Mouse (Mus musculus): ENCODE data around the gene Pde4d.
A peak's percentile ranks its signal among the peaks of the same experiment; 100 is the strongest.
"Not testable (repeated sequence)": the region's sequence is repeated elsewhere in the genome, so short reads cannot be mapped to it uniquely, and the experiment has no call there.

The Pde4d gene

GRCm38 (mm10) chr13:109863826-109864225 lies 1414.1 kb downstream of the Pde4d start:
- DNase-seq = no peak

GRCm38 (mm10) chr13:109864311-109864710 lies 1414.6 kb downstream of the Pde4d start:
- no peak for DNase-seq

- peak; percentile 31 for DNase-seq
These were observed 1430.6 kb downstream of the Pde4d start for GRCm38 (mm10) chr13:109880392-109880791.

GRCm38 (mm10) chr13:109881161-109881857 lies 1431.6 kb downstream of the Pde4d start:
- DNase-seq = peak; percentile 94

GRCm38 (mm10) chr13:109883636-109884035 lies 1433.9 kb downstream of the Pde4d start:
- DNase-seq = no peak

- no peak for DNase-seq
These were observed 1435.1 kb downstream of the Pde4d start for GRCm38 (mm10) chr13:109884812-109885211.

GRCm38 (mm10) chr13:109888293-109888692 lies 1438.5 kb downstream of the Pde4d start:
- DNase-seq = no peak

- DNase-seq = no peak
These were observed 1441.6 kb downstream of the Pde4d start for GRCm38 (mm10) chr13:109891194-109891909.

- no peak for DNase-seq
These were observed 1442.1 kb downstream of the Pde4d start for GRCm38 (mm10) chr13:109891910-109892265.

- peak; percentile 65 for DNase-seq
These were observed 1450.0 kb downstream of the Pde4d start for GRCm38 (mm10) chr13:109899442-109900428.

GRCm38 (mm10) chr13:109901811-109902210 lies 1452.1 kb downstream of the Pde4d start:
- no peak for DNase-seq

- DNase-seq = not testable (repeated sequence)
These were observed 1452.7 kb downstream of the Pde4d start for GRCm38 (mm10) chr13:109902460-109902854.

GRCm38 (mm10) chr13:109902855-109903763 lies 1453.4 kb downstream of the Pde4d start:
- no peak for DNase-seq

- no peak for DNase-seq
These were observed 1454.2 kb downstream of the Pde4d start for GRCm38 (mm10) chr13:109903764-109904510.

- no peak for DNase-seq
These were observed 1456.7 kb downstream of the Pde4d start for GRCm38 (mm10) chr13:109906342-109906888.

- peak; percentile 76 for DNase-seq
These were observed 1457.9 kb downstream of the Pde4d start for GRCm38 (mm10) chr13:109907634-109908033.

- no peak for DNase-seq
These were observed 1458.6 kb downstream of the Pde4d start for GRCm38 (mm10) chr13:109908386-109908785.

GRCm38 (mm10) chr13:109909111-109909510 lies 1459.4 kb downstream of the Pde4d start:
- DNase-seq = no peak

GRCm38 (mm10) chr13:109910915-109911314 lies 1461.2 kb downstream of the Pde4d start:
- DNase-seq = no peak

GRCm38 (mm10) chr13:109912635-109913034 lies 1462.9 kb downstream of the Pde4d start:
- no peak for DNase-seq

- DNase-seq = no peak
These were observed 1464.5 kb downstream of the Pde4d start for GRCm38 (mm10) chr13:109914246-109914645.
